12 mouse cellular contexts compared by ENCODE assay signal in genomic region chr13:98074871-98075270, GRCm38 (mm10).
DNase-seq lines count a peak whose midpoint lies in the region; ATAC-seq lines count a peak whose summit lies in the region.
"Had no signal": no experiment of that assay in that cellular context is flagged by ENCODE, and none has a peak within 500 bp of the region (broad histone marks: within the 10 kb centered on the region; RNA-seq: fewer than 3 reads in every experiment).

No protein-coding gene starts in this region.

- H3K4me2 ChIP-seq in midbrain, embryonic 14.5 days (ENCODE audit: low read length) = no peak overlapping the region
- no peak overlapping the region for H3K4me2 ChIP-seq in liver, embryonic 12.5 days
- H3K4me2 ChIP-seq: embryonic facial prominence, embryonic 15.5 days; liver, embryonic 15.5 days had no signal

- 55% methylated on average over 11 of the region's 11 CpGs for WGBS in midbrain, embryonic 14.5 days
- WGBS in liver, embryonic 12.5 days (ENCODE audit: insufficient replicate concordance) = 60% methylated on average over 11 of the region's 11 CpGs

- ATAC-seq in cerebellum, adult (ENCODE audit: insufficient number of reproducible peaks, low FRiP score, low TSS enrichment) = peak; percentile 51
- ATAC-seq in midbrain, embryonic 14.5 days (ENCODE audit: low FRiP score, low TSS enrichment) = no peak
- ATAC-seq in liver, embryonic 12.5 days = no peak

- H3K36me3 ChIP-seq in midbrain, embryonic 14.5 days (ENCODE audit: control insufficient read depth, insufficient read depth, low read length) = no peaks in the 10 kb centered on the region
- H3K36me3 ChIP-seq in liver, embryonic 12.5 days = no peaks in the 10 kb centered on the region
- H3K36me3 ChIP-seq: embryonic facial prominence, embryonic 15.5 days; liver, embryonic 15.5 days; midbrain, embryonic 10.5 days had no signal

- no peak for DNase-seq in cerebellum, postnatal 4 days (ENCODE audit: low spot score in 2 of 2)
- peak; percentile 42 for DNase-seq in MN1 (ENCODE audit: low spot score)
- DNase-seq in cerebellum, adult 9-11 months = peak; percentile 23
- DNase-seq in heart, postnatal 25 days (ENCODE audit: low spot score) = peak; percentile 12
- no peak for DNase-seq in midbrain, embryonic 14.5 days
- no peak for DNase-seq in embryo, embryonic 10 days (ENCODE audit: low spot score)

- intact Hi-C loops in heart, postnatal 25 days (cut with DNase I) = no loop called here

- no peak overlapping the region for H3K9ac ChIP-seq in midbrain, embryonic 14.5 days (replicated peaks; ENCODE audit: low read length)
- H3K9ac ChIP-seq in liver, embryonic 12.5 days = no peak overlapping the region
- H3K9ac ChIP-seq: embryonic facial prominence, embryonic 15.5 days; liver, embryonic 15.5 days had no signal

- no peaks in the 10 kb centered on the region for H3K9me3 ChIP-seq in midbrain, embryonic 14.5 days (ENCODE audit: control insufficient read depth, low read length)
- H3K9me3 ChIP-seq in liver, embryonic 12.5 days (replicated peaks) = no peaks in the 10 kb centered on the region
- H3K9me3 ChIP-seq: embryonic facial prominence, embryonic 15.5 days; liver, embryonic 15.5 days; midbrain, embryonic 10.5 days had no signal

- no peaks in the 10 kb centered on the region for H3K4me1 ChIP-seq in midbrain, embryonic 14.5 days (ENCODE audit: control insufficient read depth, insufficient read depth, low read length)
- no peaks in the 10 kb centered on the region for H3K4me1 ChIP-seq in liver, embryonic 12.5 days
- H3K4me1 ChIP-seq: liver, embryonic 15.5 days had no signal

- no peak overlapping the region for H3K27ac ChIP-seq in midbrain, embryonic 14.5 days (replicated peaks; ENCODE audit: low read depth, low read length)
- no peak overlapping the region for H3K27ac ChIP-seq in liver, embryonic 12.5 days
- H3K27ac ChIP-seq: embryonic facial prominence, embryonic 15.5 days; left cerebral cortex, adult 2 months; liver, embryonic 15.5 days; midbrain, embryonic 10.5 days had no signal

- no peak overlapping the region for H3K4me3 ChIP-seq in midbrain, embryonic 14.5 days (replicated peaks; ENCODE audit: low read depth, low read length)
- no peak overlapping the region for H3K4me3 ChIP-seq in liver, embryonic 12.5 days
- H3K4me3 ChIP-seq: embryonic facial prominence, embryonic 15.5 days; left cerebral cortex, adult 2 months; liver, embryonic 15.5 days; midbrain, embryonic 10.5 days had no signal

- H3K27me3 ChIP-seq in midbrain, embryonic 14.5 days (ENCODE audit: control insufficient read depth, insufficient read depth, low read length) = no peaks in the 10 kb centered on the region
- H3K27me3 ChIP-seq in liver, embryonic 12.5 days (replicated peaks) = no peaks in the 10 kb centered on the region
- H3K27me3 ChIP-seq: embryonic facial prominence, embryonic 15.5 days; liver, embryonic 15.5 days had no signal

Comparison
In these comparisons a context has a peak if more than half of its experiments do, and no peak if none do; other contexts are left out.
1. DNase-seq: peak in MN1 (single experiment), cerebellum, adult 9-11 months (single experiment) and heart, postnatal 25 days (single experiment); none in cerebellum, postnatal 4 days (0 of 2), midbrain, embryonic 14.5 days (single experiment) and embryo, embryonic 10 days (single experiment).